Mouse (Mus musculus) gastrocnemius, postnatal 25 days (tissue): Measurements from ENCODE around the gene Gpr68. TPM values are rescaled to one million over a fixed set of nuclear protein-coding genes. Genes with fewer than 3 reads are reported as not detected.

Experiments used
- DNase-seq: peaks from one replicate; pipeline ENCODE4 v3.0.0; 2022
- total RNA-seq, 2 experiments: library from RNA; stranded (reverse); gene quantifications; 1 replicate in 1 of 2; 2 replicates in 1 of 2; pipeline ENCODE4 v1.2.3; 2021

The Gpr68 gene
- total RNA-seq, 2 experiments from 2014 or later = 0.21 TPM; not detected in 1

GRCm38 (mm10) chr12:100924646-100925339 is 16.8 kb upstream of the Gpr68 start:
- no peak for DNase-seq

DNA sequence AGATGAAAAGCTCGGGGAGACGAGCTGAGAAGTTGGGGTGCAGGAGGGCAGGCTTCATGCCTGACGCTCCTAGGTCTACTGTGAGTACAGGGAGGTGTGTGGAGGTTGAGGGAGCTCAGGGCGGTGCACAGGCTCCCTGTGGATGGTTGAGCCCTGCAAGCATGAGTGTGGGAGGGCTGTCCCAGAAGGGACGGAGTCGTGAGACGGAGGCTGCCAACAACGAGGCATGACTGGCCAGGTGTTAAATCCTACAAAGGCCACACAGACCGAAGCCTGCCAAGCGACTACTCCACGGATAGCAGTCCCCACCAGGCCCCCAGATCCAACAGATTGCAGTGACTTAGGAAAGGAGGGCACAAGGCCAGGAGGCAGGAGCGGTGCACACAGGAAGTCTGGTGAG is 2.7 kb upstream of the Gpr68 start:
- no peak for DNase-seq

DNA sequence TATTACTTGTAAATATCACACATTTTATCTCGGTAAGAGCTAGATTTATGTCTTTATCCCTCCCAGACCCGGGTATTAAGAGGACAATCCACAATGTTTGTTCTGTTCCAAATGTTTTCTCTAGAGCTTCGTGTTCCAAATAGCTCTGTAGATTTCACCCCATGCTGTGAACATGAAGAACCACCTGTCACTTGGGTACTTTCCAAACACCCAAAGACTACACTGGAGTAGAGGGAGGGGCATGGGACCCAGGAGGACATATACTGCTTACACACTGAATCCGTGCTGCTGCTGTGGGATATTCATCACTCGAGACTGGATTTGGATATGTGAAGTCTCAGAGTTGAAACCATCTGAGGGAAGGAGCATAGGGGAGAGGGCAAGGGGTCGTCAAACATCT is 1.8 kb upstream of the Gpr68 start:
- DNase-seq = no peak

GRCm38 (mm10) chr12:100908298-100909034 is 468 bp upstream of the Gpr68 start:
- DNase-seq = no peak

- DNase-seq = no peak
Measured at GRCm38 (mm10) chr12:100906861-100907260, 1.1 kb downstream of the Gpr68 start.

DNA sequence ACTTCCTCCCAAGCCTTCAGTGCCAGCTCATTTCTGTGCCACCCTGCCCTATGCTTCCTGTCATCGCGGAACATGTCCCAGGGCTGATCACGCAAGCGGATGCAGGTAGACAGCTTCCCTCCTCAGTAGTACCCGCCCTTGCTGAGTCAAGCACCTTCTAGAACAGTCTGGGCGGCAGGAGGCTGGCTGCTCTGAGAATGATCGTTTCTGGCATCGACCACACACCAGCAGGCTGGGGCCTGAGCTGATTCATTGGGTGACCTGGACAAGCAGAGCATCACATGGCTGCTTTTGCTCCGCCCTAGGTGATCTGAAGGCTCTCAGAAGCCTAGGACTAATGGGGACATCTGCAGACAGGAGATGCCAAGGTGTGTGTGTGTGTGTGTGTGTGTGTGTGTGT is 4.2 kb downstream of the Gpr68 start:
- DNase-seq = no peak

DNA sequence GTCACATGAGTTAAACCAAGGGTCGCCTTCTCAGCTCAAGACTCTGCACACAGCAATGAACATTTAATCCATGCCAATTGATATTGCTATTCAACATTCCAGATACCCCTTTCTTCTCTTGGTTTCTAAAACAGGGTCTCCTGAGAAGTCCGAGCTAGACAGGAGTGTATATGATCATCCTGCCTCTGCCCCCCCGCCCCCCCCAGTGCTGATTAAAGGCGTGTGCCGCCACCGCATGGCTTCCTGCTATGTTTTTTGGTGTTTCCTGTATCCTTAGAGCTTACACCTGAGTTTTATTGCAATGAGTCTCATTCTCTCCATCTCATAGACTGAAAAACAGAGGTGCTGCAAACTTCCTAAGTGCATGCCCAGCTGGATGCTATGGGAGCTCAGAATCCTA is 6.6 kb downstream of the Gpr68 start:
- DNase-seq = no peak

GRCm38 (mm10) chr12:100900901-100901300 is 7.1 kb downstream of the Gpr68 start:
- no peak for DNase-seq

GRCm38 (mm10) chr12:100899111-100899640 is 8.8 kb downstream of the Gpr68 start:
- no peak for DNase-seq

GRCm38 (mm10) chr12:100897736-100898650 is 10.0 kb downstream of the Gpr68 start:
- no peak for DNase-seq

- DNase-seq = no peak
Measured at GRCm38 (mm10) chr12:100896661-100897060, 11.3 kb downstream of the Gpr68 start.

DNA sequence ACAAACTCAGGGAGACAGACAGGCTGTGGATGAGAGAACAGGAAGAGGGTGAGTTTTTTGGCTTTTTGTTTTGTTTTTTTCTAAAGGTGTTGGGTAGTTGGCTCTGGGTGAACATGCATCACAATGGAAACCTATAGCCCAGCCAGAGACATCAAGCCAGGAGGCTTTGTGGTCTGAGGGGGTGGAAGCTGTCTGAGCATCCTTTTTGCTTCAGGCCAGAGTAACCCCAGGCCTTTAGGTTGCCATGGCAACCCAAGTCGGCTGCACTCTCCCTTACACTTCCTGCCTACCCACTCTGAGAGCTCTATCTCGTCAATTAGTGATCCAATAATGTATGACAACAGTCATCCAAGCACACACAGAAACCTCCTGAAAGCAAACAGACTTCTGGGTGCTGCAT is 12.5 kb downstream of the Gpr68 start:
- no peak for DNase-seq

- DNase-seq = no peak
Measured at GRCm38 (mm10) chr12:100890548-100890947, 17.4 kb downstream of the Gpr68 start.

GRCm38 (mm10) chr12:100887801-100888258 is 20.2 kb downstream of the Gpr68 start:
- DNase-seq = peak; percentile 30

DNA sequence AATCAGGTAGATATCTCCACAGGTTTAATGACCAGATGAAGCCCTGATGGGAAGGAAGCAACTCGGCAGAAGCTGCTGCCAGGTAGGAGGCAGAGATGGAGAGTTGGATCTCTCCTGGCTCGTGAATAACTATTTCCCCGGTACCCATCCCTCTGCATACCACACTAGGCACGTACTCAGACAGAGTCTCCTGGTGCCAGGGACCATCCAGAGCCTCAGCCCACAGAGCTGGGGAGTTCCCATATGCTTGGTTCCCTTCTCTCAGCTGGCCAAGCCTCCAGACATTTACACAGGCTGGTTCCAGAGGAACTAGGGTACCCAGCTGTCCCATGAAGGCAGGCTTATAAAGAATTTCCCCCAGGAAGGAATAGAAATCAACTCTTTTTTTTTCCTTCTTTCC is 21.1 kb downstream of the Gpr68 start:
- DNase-seq = no peak

DNA sequence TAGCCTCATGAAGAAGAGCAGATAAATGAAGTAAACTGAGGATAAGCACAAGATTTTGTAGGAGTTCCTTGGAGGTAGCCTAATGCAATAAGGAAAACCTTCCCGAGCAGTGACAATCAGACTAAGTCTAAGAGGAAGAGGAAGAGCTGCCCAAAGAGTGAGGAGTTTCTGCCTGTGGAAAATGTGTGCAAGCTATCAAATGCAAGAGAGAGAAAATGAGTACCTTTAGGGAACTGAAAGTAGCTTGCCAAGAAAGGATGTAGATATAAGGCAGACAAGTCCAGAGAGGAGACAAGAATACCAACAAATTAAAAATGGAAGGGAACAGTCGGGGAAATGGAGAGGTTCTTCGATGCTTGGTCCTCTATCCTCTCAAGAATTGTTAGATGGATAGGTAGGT is 22.4 kb downstream of the Gpr68 start:
- DNase-seq = no peak

DNA sequence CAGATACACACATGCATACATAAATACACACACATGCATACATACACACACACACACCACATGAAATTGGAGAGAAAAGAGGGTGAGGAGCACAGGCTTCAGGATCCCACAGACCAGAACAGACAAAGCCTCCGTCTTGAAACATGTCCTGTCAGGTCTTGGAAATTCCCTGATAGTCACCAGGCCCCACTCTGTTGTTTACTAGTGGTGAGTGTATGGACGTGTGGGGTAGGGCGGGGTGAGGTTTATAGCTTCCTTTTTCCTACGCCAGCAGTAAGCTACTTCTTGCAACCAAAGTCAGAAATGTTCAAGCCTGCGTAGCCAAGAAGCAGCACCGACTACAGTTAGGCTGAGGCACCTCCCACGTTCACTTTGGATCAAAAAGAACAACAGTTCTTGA is 24.8 kb downstream of the Gpr68 start:
- no peak for DNase-seq

GRCm38 (mm10) chr12:100878556-100878955 is 29.4 kb downstream of the Gpr68 start:
- DNase-seq = no peak

DNA sequence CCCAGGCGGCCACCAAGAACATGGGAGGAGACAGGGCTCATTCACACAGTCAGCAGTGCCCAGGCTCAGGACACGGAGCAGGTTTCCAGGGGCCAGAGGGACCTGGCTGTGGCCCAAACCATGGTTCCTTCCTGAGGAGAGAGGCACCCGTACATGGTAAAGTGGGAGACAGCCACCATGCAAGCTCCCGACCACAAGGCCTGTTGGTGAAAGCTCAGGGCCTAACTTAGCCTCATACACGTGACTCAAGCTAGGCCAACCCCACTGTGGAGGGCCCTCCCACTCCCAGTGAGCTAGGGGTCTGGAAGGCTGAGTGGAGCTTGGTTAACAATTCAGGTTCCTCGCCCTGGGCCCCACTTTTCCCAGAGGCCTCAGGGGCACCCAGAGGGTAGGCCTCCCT is 30.1 kb downstream of the Gpr68 start:
- DNase-seq = no peak

DNA sequence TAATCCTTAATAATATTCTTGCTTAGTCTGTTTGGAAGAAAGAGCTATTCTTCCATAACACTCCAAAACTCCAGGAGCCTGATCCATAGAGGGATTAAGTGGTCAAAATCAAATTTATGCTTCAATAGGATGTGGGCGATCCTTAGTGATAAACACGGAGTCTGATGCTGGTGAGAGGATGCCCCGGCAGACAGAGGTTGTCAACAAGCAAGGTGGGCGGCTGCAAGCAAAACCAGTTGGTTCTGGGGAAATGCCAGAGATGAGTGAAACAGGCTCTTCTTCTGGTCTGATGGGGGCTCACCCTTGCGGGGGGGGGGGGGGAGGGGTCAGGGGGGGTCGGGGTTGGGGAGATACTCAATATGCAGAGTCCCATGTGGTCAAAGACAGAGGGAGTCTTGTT is 32.0 kb downstream of the Gpr68 start:
- no peak for DNase-seq

- DNase-seq = no peak
Measured at GRCm38 (mm10) chr12:100875553-100875952, 32.4 kb downstream of the Gpr68 start.

DNA sequence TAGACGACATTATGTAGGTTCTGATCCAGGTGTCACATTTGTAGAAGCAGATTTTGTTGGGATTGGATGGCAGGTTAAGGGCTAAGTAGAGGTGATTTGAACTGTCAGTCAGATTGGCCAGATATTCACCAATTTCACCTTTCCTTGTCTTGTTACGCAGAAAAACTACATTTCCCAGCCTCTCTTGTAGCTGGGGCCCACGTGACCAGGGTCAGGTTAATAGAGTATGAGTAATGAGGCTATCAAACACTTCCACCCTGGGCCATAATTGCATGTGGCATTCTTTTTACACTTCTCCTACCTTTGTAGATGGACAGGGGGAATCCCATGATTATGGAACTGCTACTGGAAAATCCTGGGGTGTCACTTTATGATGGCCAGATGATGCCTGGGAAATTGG is 34.4 kb downstream of the Gpr68 start:
- DNase-seq = no peak

- no peak for DNase-seq
Measured at GRCm38 (mm10) chr12:100871841-100872240, 36.2 kb downstream of the Gpr68 start.
